Mouse (Mus musculus) heart, postnatal 0 days (tissue): ENCODE data around the gene Tfip11. TPM values are rescaled to one million over a fixed set of nuclear protein-coding genes. Genes with fewer than 3 reads are reported as not detected.

Experiments
- ATAC-seq: fragments of 200-750 bp; cut with Nextera tagmentation; 2 replicates; pipeline ENCODE4 v1.8.0; 2017; ENCODE audit warnings: low read depth, moderate number of reproducible peaks, moderate library complexity; ENCODE audit not compliant: insufficient read depth
- DNase-seq: peaks from one replicate; pipeline ENCODE4 v3.0.0-alpha.2; 2016; ENCODE audit warnings: low spot score
- H3K27ac ChIP-seq: fragments of 300-500 bp; sonication (generic); 2 replicates; pipeline ENCODE4 v1.5.1; 2014; ENCODE audit warnings: low read depth, mild to moderate bottlenecking
- H3K27me3 ChIP-seq: fragments of 300-500 bp; sonication (generic); 2 replicates; pipeline ENCODE4 v1.6.1; 2014; ENCODE audit warnings: low read length, mixed read lengths; ENCODE audit not compliant: control insufficient read depth, insufficient read depth
- H3K36me3 ChIP-seq: fragments of 300-500 bp; sonication (generic); replicated peaks from 2 replicates; pipeline ENCODE4 v1.6.1; 2014; ENCODE audit warnings: low read length, mixed read lengths; ENCODE audit not compliant: control insufficient read depth, insufficient read depth
- H3K4me1 ChIP-seq: fragments of 300-500 bp; sonication (generic); 2 replicates; pipeline ENCODE4 v1.6.1; 2014; ENCODE audit warnings: antibody characterized with exemption; ENCODE audit not compliant: control insufficient read depth, insufficient read depth
- H3K4me2 ChIP-seq: fragments of 300-500 bp; sonication (generic); 2 replicates; pipeline ENCODE4 v1.6.1; 2014; ENCODE audit warnings: low read depth, mild to moderate bottlenecking, low read length, moderate library complexity
- H3K4me3 ChIP-seq: fragments of 300-500 bp; sonication (generic); 2 replicates; pipeline ENCODE4 v1.5.1; 2014; ENCODE audit warnings: low read depth, low read length
- H3K9ac ChIP-seq: fragments of 300-500 bp; sonication (generic); replicated peaks from 2 replicates; pipeline ENCODE4 v1.6.1; 2014; ENCODE audit warnings: low read depth, low read length, mixed read lengths
- H3K9me3 ChIP-seq: fragments of 300-500 bp; sonication (generic); replicated peaks from 2 replicates; pipeline ENCODE4 v1.6.1; 2016; ENCODE audit warnings: low read length; ENCODE audit not compliant: control insufficient read depth
- CTCF ChIP-seq: IDR thresholded peaks from 2 replicates; pipeline ENCODE4 v1.5.1; 2016; ENCODE audit warnings: antibody characterized with exemption, control low read depth, low read depth
- EP300 ChIP-seq: IDR thresholded peaks from 2 replicates; pipeline ENCODE4 v1.6.1; 2016; ENCODE audit warnings: antibody characterized with exemption, low read depth
- WGBS: fragments of 180-500 bp; shearing (Covaris S2); extraction: QIAGEN DNeasy Blood & Tissue Kit; methylation state at CpG from one replicate; pipeline ENCODE4 v1.1.7; 2014; 5-methylcytosine and 5-hydroxymethylcytosine counted together
- polyA plus RNA-seq: library from polyadenylated mRNA; unstranded; fragments of >200 nt; fragmentation: Nextera tagmentation; extraction: Ambion mirVana; gene quantifications from 2 replicates; pipeline ENCODE4 v1.2.1, GENCODE M21; 2015
- total RNA-seq: library from RNA; depleted of rRNA; stranded (reverse); fragments of >200 nt; gene quantifications from 2 replicates; pipeline ENCODE4 v1.2.3, GENCODE M21; 2014; ENCODE audit warnings: low replicate concordance; rRNA removed

The Tfip11 gene
- total and polyA plus RNA-seq, 2 experiments from 2014 or later, result 6.5 to 11.7 TPM

GRCm38 (mm10) chr5:112384805-112385472 lies 58.8 kb downstream of the Tfip11 start:
- no peak for ATAC-seq
- H3K4me1 ChIP-seq, result no peaks in the 10 kb centered on the region
- WGBS, result 80% methylated on average over 13 of the region's 13 CpGs

GRCm38 (mm10) chr5:112385973-112386372 lies 59.8 kb downstream of the Tfip11 start:
- H3K36me3 ChIP-seq, result no peaks in the 10 kb centered on the region
- DNase-seq, result no peak
- no peak for ATAC-seq

More at GRCm38 (mm10) chr5:112384805-112385472, 58.8 kb downstream of the Tfip11 start:
- H3K27ac ChIP-seq, result no peak overlapping the region
- H3K4me3 ChIP-seq, result no peak overlapping the region
- no peaks in the 10 kb centered on the region for H3K36me3 ChIP-seq
- TF ChIP-seq EP300 (no peak), CTCF (no peak)
- H3K4me2 ChIP-seq, result no peak overlapping the region
- no peak for DNase-seq
- no peaks in the 10 kb centered on the region for H3K9me3 ChIP-seq
- H3K9ac ChIP-seq, result no peak overlapping the region
- peaks cover 17% of the 10 kb centered on the region for H3K27me3 ChIP-seq

More at GRCm38 (mm10) chr5:112385973-112386372, 59.8 kb downstream of the Tfip11 start:
- Histone ChIP-seq H3K4me2 (no peak overlapping the region), H3K27ac (no peak overlapping the region), H3K9ac (no peak overlapping the region), H3K27me3 (peaks cover 27% of the 10 kb centered on the region), H3K9me3 (no peaks in the 10 kb centered on the region), H3K4me1 (no peaks in the 10 kb centered on the region), H3K4me3 (no peak overlapping the region)
- 67% methylated on average over 2 of the region's 2 CpGs for WGBS
- TF ChIP-seq CTCF (no peak), EP300 (no peak)

Other genes with a start within 250 kb of the Tfip11 start
- gene Cryba4, start 73.8 kb upstream of the Tfip11 start, total RNA-seq, result 0.39 and 1.6 TPM in 2 replicates
- 3.7 and 4.1 TPM in 2 replicates for gene Cryba4, start 73.8 kb upstream of the Tfip11 start, polyA plus RNA-seq
- gene Crybb1, start 70.5 kb upstream of the Tfip11 start, total RNA-seq, result not detected in 2 replicates
- 0.26 and 0.54 TPM in 2 replicates for gene Crybb1, start 70.5 kb upstream of the Tfip11 start, polyA plus RNA-seq
- gene Tpst2, start 49.7 kb upstream of the Tfip11 start, total RNA-seq, result 86.1 and 96.0 TPM in 2 replicates
- gene Tpst2, start 49.7 kb upstream of the Tfip11 start, polyA plus RNA-seq, result 42.9 and 43.8 TPM in 2 replicates
- gene Srrd, start 16.7 kb downstream of the Tfip11 start, total RNA-seq, result 57.9 and 65.2 TPM in 2 replicates
- 14.1 and 18.2 TPM in 2 replicates for gene Srrd, start 16.7 kb downstream of the Tfip11 start, polyA plus RNA-seq
- 12.5 and 16.1 TPM in 2 replicates for gene Hps4, start 16.7 kb downstream of the Tfip11 start, total RNA-seq
- 12.6 and 13.5 TPM in 2 replicates for gene Hps4, start 16.7 kb downstream of the Tfip11 start, polyA plus RNA-seq
- not detected in 2 replicates for gene Gm6583, start 29.7 kb downstream of the Tfip11 start, total RNA-seq
- gene Gm6583, start 29.7 kb downstream of the Tfip11 start, polyA plus RNA-seq, result 0.05 TPM in 1 of 2 replicates, not detected in the other
- gene Asphd2, start 68.5 kb downstream of the Tfip11 start, total RNA-seq, result 0.08 and 6.5 TPM in 2 replicates
- 0.40 and 0.67 TPM in 2 replicates for gene Asphd2, start 68.5 kb downstream of the Tfip11 start, polyA plus RNA-seq
- gene Gm6588, start 123.1 kb downstream of the Tfip11 start, total RNA-seq, result not detected in 2 replicates
- gene Gm6588, start 123.1 kb downstream of the Tfip11 start, polyA plus RNA-seq, result not detected in 2 replicates